Mouse (Mus musculus) E14TG2a.4 (cell line): ENCODE measurements around the gene Llgl1.
A peak's percentile ranks its signal among the peaks of the same experiment; 100 is the strongest.

Experiments used
- H3K27me3 ChIP-seq: 2 replicates; pipeline ENCODE4 v1.6.1; 2014; ENCODE audit warnings: low read length, control low read depth; ENCODE audit not compliant: insufficient read depth
- H3K36me3 ChIP-seq: 2 replicates; pipeline ENCODE4 v1.6.1; 2014; ENCODE audit warnings: low read length, control low read depth; ENCODE audit not compliant: insufficient read depth
- H3K4me1 ChIP-seq: replicated peaks from 2 replicates; pipeline ENCODE4 v1.6.1; 2014; ENCODE audit warnings: low read depth, low read length, control low read depth
- H3K4me3 ChIP-seq: replicated peaks from 2 replicates; pipeline ENCODE4 v1.5.1; 2014; ENCODE audit warnings: mild to moderate bottlenecking, low read length
- H3K9me3 ChIP-seq: 2 replicates; pipeline ENCODE4 v1.6.1; 2014; ENCODE audit warnings: low read length, control low read depth
- CTCF ChIP-seq: conservative IDR thresholded peaks from 2 replicates; pipeline ENCODE4 v1.5.1; 2014; ENCODE audit warnings: low read length
- NANOG ChIP-seq: IDR thresholded peaks from 2 replicates; pipeline ENCODE4 v1.6.1; 2014; ENCODE audit warnings: borderline replicate concordance, low read length, mixed read lengths
- POU5F1 ChIP-seq: IDR thresholded peaks from 2 replicates; pipeline ENCODE4 v1.6.1; 2014; ENCODE audit warnings: low read length, borderline replicate concordance

Llgl1 gene

DNA sequence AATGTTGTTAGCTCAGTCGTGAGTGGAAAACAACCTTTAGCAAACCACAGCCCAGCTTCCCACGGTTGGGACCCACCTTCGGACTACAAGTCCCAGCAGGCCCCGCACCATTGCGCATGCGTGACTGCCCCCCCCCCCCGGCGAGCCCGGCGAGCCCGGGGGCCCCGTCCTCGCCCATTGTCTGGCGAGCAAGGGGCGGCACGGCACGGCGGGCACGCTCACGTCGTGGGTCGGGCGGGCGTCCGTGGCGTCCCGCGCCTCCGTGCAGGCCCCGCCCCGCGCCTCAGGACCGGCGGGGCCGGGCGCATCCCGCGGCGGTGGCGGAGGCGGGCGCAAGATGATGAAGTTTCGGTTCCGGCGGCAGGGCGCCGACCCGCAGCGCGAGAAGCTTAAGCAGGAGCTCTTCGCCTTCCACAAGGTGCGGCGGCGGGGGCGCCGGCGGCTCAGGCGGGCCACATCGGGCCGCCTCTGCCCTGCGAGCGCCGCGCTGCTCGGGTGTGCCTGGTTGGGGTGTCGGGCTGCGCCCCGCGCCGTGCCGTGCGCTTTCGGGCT, at the start of gene Llgl1:
Gene Llgl1 (plus strand): TSS at position 200 of the 552 bp plus-strand sequence.
- no peaks in the 10 kb centered on the region for H3K9me3 ChIP-seq
- TF ChIP-seq POU5F1 (no peak), CTCF (no peak), NANOG (no peak)
- H3K4me1 ChIP-seq: peaks cover 58% of the 10 kb centered on the region
- peaks cover 27% of the 10 kb centered on the region for H3K36me3 ChIP-seq
- H3K4me3 ChIP-seq: peak within 1 kb of the TSS; percentile 91
- H3K27me3 ChIP-seq: peaks cover 9% of the 10 kb centered on the region

DNA sequence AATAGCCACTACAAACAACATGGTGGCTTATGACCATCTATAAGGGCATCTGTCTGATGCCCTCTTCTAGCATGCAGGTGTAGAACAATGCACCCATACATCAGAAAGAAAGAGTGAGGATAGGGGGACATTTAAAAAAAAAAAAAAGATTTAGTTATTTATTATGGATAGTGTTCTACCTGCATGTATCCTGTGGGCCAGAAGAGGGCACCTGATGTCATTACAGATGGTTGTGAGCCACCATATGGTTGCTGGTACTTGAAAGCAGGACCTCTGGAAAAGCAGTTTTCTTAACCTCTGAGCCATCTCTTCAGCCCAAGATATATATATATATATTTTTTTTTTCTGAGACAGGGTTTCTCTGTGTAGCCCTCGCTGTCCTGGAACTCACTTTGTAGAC, 3.4 kb upstream of the Llgl1 start:
- H3K9me3 ChIP-seq: no peaks in the 10 kb centered on the region
- peaks cover 31% of the 10 kb centered on the region for H3K4me1 ChIP-seq
- peaks cover 7% of the 10 kb centered on the region for H3K27me3 ChIP-seq
- no peak; the same call in 1 of the 2 replicates for TF ChIP-seq CTCF
- TF ChIP-seq NANOG: no peak
- no peak for TF ChIP-seq POU5F1
- H3K4me3 ChIP-seq: no peak overlapping the region
- H3K36me3 ChIP-seq: no peaks in the 10 kb centered on the region

GRCm38 (mm10) chr11:60697561-60697960, 2.0 kb upstream of the Llgl1 start:
- Histone ChIP-seq H3K4me1 (peaks cover 43% of the 10 kb centered on the region), H3K27me3 (peaks cover 9% of the 10 kb centered on the region), H3K36me3 (peaks cover 10% of the 10 kb centered on the region), H3K4me3 (no peak overlapping the region), H3K9me3 (no peaks in the 10 kb centered on the region)
- TF ChIP-seq POU5F1: no peak
- peak; percentile 49 for TF ChIP-seq CTCF

- Histone ChIP-seq H3K4me3 (peak overlapping the region; percentile 91), H3K27me3 (peaks cover 9% of the 10 kb centered on the region), H3K4me1 (peaks cover 57% of the 10 kb centered on the region), H3K36me3 (peaks cover 20% of the 10 kb centered on the region), H3K9me3 (no peaks in the 10 kb centered on the region)
- TF ChIP-seq NANOG: no peak
- TF ChIP-seq POU5F1: no peak
- no peak for TF ChIP-seq CTCF
These were observed 558 bp upstream of the Llgl1 start for GRCm38 (mm10) chr11:60698806-60699523.

DNA sequence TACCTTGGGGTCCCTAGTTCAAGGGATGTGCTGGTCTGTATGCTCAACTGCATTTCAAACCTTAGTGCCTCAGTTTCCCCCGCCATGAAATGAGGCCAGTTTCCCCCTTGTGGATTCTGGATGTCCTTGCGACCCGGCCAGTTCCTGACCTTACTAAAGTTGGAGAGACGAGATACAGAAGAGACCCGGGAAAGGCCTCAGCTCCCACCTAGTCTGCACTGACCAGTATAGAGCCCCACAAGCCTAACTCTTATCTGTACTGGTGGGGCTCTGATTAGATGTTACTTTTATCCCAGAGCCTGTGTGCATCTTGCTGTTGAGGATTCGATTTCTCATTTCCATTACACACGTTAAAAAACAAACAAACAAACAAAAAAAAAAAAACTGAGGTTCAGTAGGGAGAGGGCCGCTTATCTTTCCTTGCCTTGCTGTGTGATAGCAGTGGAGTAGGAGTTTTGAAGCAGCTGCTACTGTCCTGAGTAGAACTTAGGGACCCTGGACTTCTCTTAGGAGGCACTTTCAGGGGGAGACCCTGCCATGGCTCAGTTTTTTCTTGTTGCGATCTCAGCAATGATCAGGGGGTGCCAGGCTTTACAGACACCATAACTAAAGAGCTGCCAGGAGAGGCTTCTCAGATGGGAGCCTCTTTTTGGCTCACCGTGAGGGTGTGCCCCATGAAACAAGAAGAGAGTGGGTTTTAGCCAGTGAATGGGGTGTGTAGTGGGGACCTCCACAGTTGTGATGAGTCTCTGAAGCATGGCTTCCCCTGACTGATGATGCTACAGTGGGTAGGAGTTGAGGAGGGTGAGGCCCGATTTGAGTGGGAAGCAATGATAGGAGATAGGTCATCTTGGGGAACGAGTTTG, 1.0 kb downstream of the Llgl1 start:
- Histone ChIP-seq H3K4me3 (peak overlapping the region; percentile 91), H3K4me1 (peaks cover 58% of the 10 kb centered on the region), H3K9me3 (no peaks in the 10 kb centered on the region), H3K36me3 (peaks cover 36% of the 10 kb centered on the region), H3K27me3 (peaks cover 9% of the 10 kb centered on the region)
- TF ChIP-seq NANOG: no peak
- no peak for TF ChIP-seq POU5F1
- no peak for TF ChIP-seq CTCF

DNA sequence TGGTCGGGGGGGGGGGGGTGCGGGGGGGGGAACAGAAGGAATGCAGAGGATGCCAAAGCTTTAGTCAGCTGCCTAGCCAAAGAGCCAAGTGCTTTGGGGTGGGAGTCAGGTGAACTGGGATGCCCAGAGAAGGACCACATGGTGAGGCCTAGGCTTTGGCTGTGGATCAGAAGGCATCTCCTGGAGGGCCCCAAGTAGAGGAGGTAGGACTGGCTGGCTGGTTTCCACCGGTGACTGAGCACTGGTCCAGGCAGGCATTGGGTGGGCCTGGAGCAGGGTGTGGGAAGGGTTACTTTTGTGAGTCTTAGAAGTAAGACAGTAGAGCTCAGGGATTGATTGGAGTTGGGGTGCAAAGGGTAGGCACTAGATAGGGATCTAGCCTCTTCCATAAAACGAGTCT, 2.1 kb downstream of the Llgl1 start:
- H3K36me3 ChIP-seq: peaks cover 47% of the 10 kb centered on the region
- H3K27me3 ChIP-seq: peaks cover 9% of the 10 kb centered on the region
- TF ChIP-seq CTCF (no peak), NANOG (no peak), POU5F1 (no peak)
- H3K9me3 ChIP-seq: no peaks in the 10 kb centered on the region
- H3K4me1 ChIP-seq: peaks cover 64% of the 10 kb centered on the region
- H3K4me3 ChIP-seq: no peak overlapping the region

- Histone ChIP-seq H3K9me3 (no peaks in the 10 kb centered on the region), H3K27me3 (peaks cover 9% of the 10 kb centered on the region), H3K36me3 (peaks cover 62% of the 10 kb centered on the region), H3K4me3 (no peak overlapping the region), H3K4me1 (peaks cover 73% of the 10 kb centered on the region)
- TF ChIP-seq CTCF (peak; percentile 63), POU5F1 (no peak), NANOG (no peak)
These were observed 3.6 kb downstream of the Llgl1 start for GRCm38 (mm10) chr11:60703131-60703530.
